11 mouse cellular contexts compared by ENCODE assay signal in genomic region chr2:166215191-166215590, GRCm38 (mm10). TPM values are rescaled to one million over a fixed set of nuclear protein-coding genes. Genes with fewer than 3 reads are reported as not detected.
DNase-seq lines count a peak whose midpoint lies in the region; ATAC-seq and TF ChIP-seq lines count a peak whose summit lies in the region.
"Had no signal": no experiment of that assay in that cellular context is flagged by ENCODE, and none has a peak within 500 bp of the region (broad histone marks: within the 10 kb centered on the region; RNA-seq: fewer than 3 reads in every experiment).

No protein-coding gene starts in this region.

- ATAC-seq in forebrain, embryonic 11.5 days (replicated peaks; ENCODE audit: low FRiP score) = no peak
- peak; percentile 21 for ATAC-seq in midbrain, embryonic 12.5 days (ENCODE audit: low FRiP score, low read depth)
- ATAC-seq in midbrain, postnatal 0 days (ENCODE audit: low FRiP score) = no peak

- H3K36me3 ChIP-seq in forebrain, embryonic 10.5 days (replicated peaks) = no peaks in the 10 kb centered on the region
- no peaks in the 10 kb centered on the region for H3K36me3 ChIP-seq in forebrain, embryonic 11.5 days (ENCODE audit: control insufficient read depth, insufficient read depth, low read length)
- H3K36me3 ChIP-seq in midbrain, embryonic 12.5 days = no peaks in the 10 kb centered on the region
- no peaks in the 10 kb centered on the region for H3K36me3 ChIP-seq in midbrain, postnatal 0 days (ENCODE audit: insufficient read depth, low read length)
- H3K36me3 ChIP-seq in limb, embryonic 10.5 days = no peaks in the 10 kb centered on the region

- no peaks in the 10 kb centered on the region for H3K9me3 ChIP-seq in forebrain, embryonic 10.5 days
- H3K9me3 ChIP-seq in forebrain, embryonic 11.5 days (ENCODE audit: control insufficient read depth, low read length) = no peaks in the 10 kb centered on the region
- no peaks in the 10 kb centered on the region for H3K9me3 ChIP-seq in midbrain, embryonic 12.5 days
- no peaks in the 10 kb centered on the region for H3K9me3 ChIP-seq in midbrain, postnatal 0 days (ENCODE audit: low read length)
- no peaks in the 10 kb centered on the region for H3K9me3 ChIP-seq in limb, embryonic 10.5 days (replicated peaks)

- no peak overlapping the region for H3K9ac ChIP-seq in forebrain, embryonic 11.5 days (ENCODE audit: low read length)
- H3K9ac ChIP-seq in midbrain, embryonic 12.5 days (replicated peaks) = no peak overlapping the region
- H3K9ac ChIP-seq in midbrain, postnatal 0 days (replicated peaks; ENCODE audit: low read length, poor library complexity, severe bottlenecking) = no peak overlapping the region

- TF ChIP-seq CTCF in midbrain, postnatal 0 days (IDR thresholded peaks at IDR 0.05) = no peak

- whole genome bisulfite sequencing in forebrain, embryonic 10.5 days = 63% methylated on average over 7 of the region's 7 CpGs
- WGBS in forebrain, embryonic 11.5 days = 66% methylated on average over 7 of the region's 7 CpGs
- WGBS in midbrain, embryonic 12.5 days = 28% methylated on average over 7 of the region's 7 CpGs
- WGBS in midbrain, postnatal 0 days = 42% methylated on average over 7 of the region's 7 CpGs
- 69% methylated on average over 7 of the region's 7 CpGs for WGBS in limb, embryonic 10.5 days

- H3K27me3 ChIP-seq in forebrain, embryonic 10.5 days (ENCODE audit: poor library complexity, severe bottlenecking) = peaks cover 62% of the 10 kb centered on the region
- H3K27me3 ChIP-seq in forebrain, embryonic 11.5 days (ENCODE audit: control insufficient read depth, insufficient read depth, low read length) = no peaks in the 10 kb centered on the region
- peaks cover 81% of the 10 kb centered on the region for H3K27me3 ChIP-seq in midbrain, embryonic 12.5 days
- no peaks in the 10 kb centered on the region for H3K27me3 ChIP-seq in midbrain, postnatal 0 days (ENCODE audit: insufficient read depth, low read length)
- 0 out of 2 replicates have a peak, but pooled peaks cover 4% of the 10 kb centered on the region for H3K27me3 ChIP-seq in limb, embryonic 10.5 days (ENCODE audit: low read depth, poor library complexity, severe bottlenecking)

- peak overlapping the region; percentile 60 for H3K27ac ChIP-seq in forebrain, embryonic 10.5 days
- no peak overlapping the region for H3K27ac ChIP-seq in forebrain, embryonic 11.5 days (ENCODE audit: low read depth, low read length)
- H3K27ac ChIP-seq in midbrain, embryonic 12.5 days (replicated peaks) = peak overlapping the region; percentile 54
- H3K27ac ChIP-seq in midbrain, postnatal 0 days (ENCODE audit: low read depth, low read length) = no peak overlapping the region
- peak overlapping the region; percentile 25 for H3K27ac ChIP-seq in limb, embryonic 10.5 days
- H3K27ac ChIP-seq: heart, adult 2 months had no signal

- H3K4me1 ChIP-seq in forebrain, embryonic 10.5 days = peaks cover 36% of the 10 kb centered on the region
- H3K4me1 ChIP-seq in forebrain, embryonic 11.5 days (replicated peaks; ENCODE audit: control insufficient read depth, insufficient read depth, low read length) = peaks cover 7% of the 10 kb centered on the region; the same call in 1 of the 2 replicates
- peaks cover 26% of the 10 kb centered on the region for H3K4me1 ChIP-seq in midbrain, embryonic 12.5 days
- H3K4me1 ChIP-seq in midbrain, postnatal 0 days (ENCODE audit: insufficient read depth, low read length) = no peaks in the 10 kb centered on the region; the same call in 1 of the 2 replicates
- H3K4me1 ChIP-seq in limb, embryonic 10.5 days = peaks cover 43% of the 10 kb centered on the region

- DNase-seq in forebrain, embryonic 10.5 days (ENCODE audit: extremely low spot score, low spot score) = no peak
- no peak for DNase-seq in forebrain, embryonic 11.5 days (ENCODE audit: low spot score)
- no peak for DNase-seq in midbrain, postnatal 0 days (ENCODE audit: low spot score)
- no peak for DNase-seq in limb, embryonic 10.5 days (ENCODE audit: low spot score)
- no peak for DNase-seq in layer of hippocampus, postnatal 14 days (ENCODE audit: low spot score in 2 of 2)
- DNase-seq in frontal cortex, postnatal 25 days (ENCODE audit: low spot score in 2 of 2) = no peak
- DNase-seq in frontal cortex, postnatal 36 days (ENCODE audit: low spot score in 2 of 2) = no peak
- DNase-seq: heart, adult 2 months; heart, postnatal 4 days; thymus, postnatal 36 days had no signal

- H3K4me3 ChIP-seq in forebrain, embryonic 10.5 days = no peak overlapping the region
- H3K4me3 ChIP-seq in forebrain, embryonic 11.5 days (ENCODE audit: low read depth, low read length) = no peak overlapping the region
- H3K4me3 ChIP-seq in midbrain, embryonic 12.5 days = no peak overlapping the region
- H3K4me3 ChIP-seq in midbrain, postnatal 0 days (ENCODE audit: low read depth, low read length) = no peak overlapping the region
- H3K4me3 ChIP-seq in limb, embryonic 10.5 days = no peak overlapping the region
- H3K4me3 ChIP-seq: heart, adult 2 months had no signal

- H3K4me2 ChIP-seq in forebrain, embryonic 11.5 days (ENCODE audit: low read depth, low read length, severe bottlenecking) = no peak overlapping the region
- H3K4me2 ChIP-seq in midbrain, embryonic 12.5 days (replicated peaks) = peak overlapping the region; percentile 11; the same call in 1 of the 2 replicates
- no peak overlapping the region for H3K4me2 ChIP-seq in midbrain, postnatal 0 days (ENCODE audit: low read depth, low read length, poor library complexity, severe bottlenecking)

RNA-seq across cellular contexts. Expression of gene Sulf2, which starts 59.7 kb away (rescaled TPM):
- 71.1 and 73.6 TPM in 2 replicates for polyA plus RNA-seq in forebrain, embryonic 10.5 days (2016; fragmentation: Nextera tagmentation; extraction: Ambion mirVana)
- polyA plus RNA-seq in forebrain, embryonic 11.5 days (2014; fragmentation: Nextera tagmentation; extraction: Ambion mirVana) = 97.9 and 102 TPM in 2 replicates
- 76.1 and 113 TPM in 2 replicates for polyA plus RNA-seq in midbrain, embryonic 12.5 days (2016; fragmentation: Nextera tagmentation; extraction: Ambion mirVana)
- 127 and 131 TPM in 2 replicates for total RNA-seq in midbrain, postnatal 0 days (2014; rRNA removed)
- polyA plus RNA-seq in midbrain, postnatal 0 days (2015; fragmentation: Nextera tagmentation; extraction: Ambion mirVana) = 95.8 and 99.6 TPM in 2 replicates
- polyA plus RNA-seq in limb, embryonic 10.5 days (2016; fragmentation: Nextera tagmentation; extraction: Ambion mirVana) = 157 and 188 TPM in 2 replicates
- 100 to 1,000 TPM; 198 to 202 TPM for total RNA-seq in layer of hippocampus, postnatal 14 days (2021)

Comparison
In these comparisons a context has a peak if more than half of its experiments do, and no peak if none do; other contexts are left out.
1. H3K27ac ChIP-seq: peak in forebrain, embryonic 10.5 days (single experiment), midbrain, embryonic 12.5 days (single experiment) and limb, embryonic 10.5 days (single experiment); none in forebrain, embryonic 11.5 days (single experiment) and midbrain, postnatal 0 days (single experiment).